Mouse (Mus musculus) forebrain, embryonic 13.5 days (tissue): ENCODE results near the gene Fa2h. TPM values are rescaled to one million over a fixed set of nuclear protein-coding genes. Genes with fewer than 3 reads are reported as not detected.
"Not testable (repeated sequence)": the region's sequence is repeated elsewhere in the genome, so short reads cannot be mapped to it uniquely, and the experiment has no call there.

Experiments used
- ATAC-seq: fragments of 200-750 bp; cut with Nextera tagmentation; 2 replicates; pipeline ENCODE4 v1.8.0; 2017
- H3K27ac ChIP-seq: fragments of 300-500 bp; sonication (generic); 2 replicates; pipeline ENCODE4 v1.5.1; 2015; ENCODE audit warnings: inconsistent platforms, mild to moderate bottlenecking, moderate library complexity
- H3K27me3 ChIP-seq: fragments of 300-500 bp; sonication (generic); 2 replicates; pipeline ENCODE4 v1.6.1; 2015; ENCODE audit warnings: mild to moderate bottlenecking, inconsistent platforms
- H3K36me3 ChIP-seq: fragments of 300-500 bp; sonication (generic); 2 replicates; pipeline ENCODE4 v1.6.1; 2015; ENCODE audit warnings: mild to moderate bottlenecking, inconsistent platforms; ENCODE audit not compliant: poor library complexity, severe bottlenecking
- H3K4me1 ChIP-seq: fragments of 300-500 bp; sonication (generic); 2 replicates; pipeline ENCODE4 v1.6.1; 2015; ENCODE audit warnings: inconsistent platforms
- H3K4me2 ChIP-seq: fragments of 300-500 bp; sonication (generic); 2 replicates; pipeline ENCODE4 v1.6.1; 2015; ENCODE audit warnings: inconsistent platforms, mild to moderate bottlenecking, moderate library complexity
- H3K4me3 ChIP-seq: fragments of 300-500 bp; sonication (generic); 2 replicates; pipeline ENCODE4 v1.5.1; 2015; ENCODE audit warnings: mild to moderate bottlenecking, inconsistent platforms
- H3K9ac ChIP-seq: fragments of 300-500 bp; sonication (generic); 2 replicates; pipeline ENCODE4 v1.6.1; 2015; ENCODE audit warnings: mild to moderate bottlenecking, inconsistent platforms
- H3K9me3 ChIP-seq: fragments of 300-500 bp; sonication (generic); replicated peaks from 2 replicates; pipeline ENCODE4 v1.6.1; 2016; ENCODE audit warnings: inconsistent platforms
- WGBS: fragments of 180-500 bp; shearing (Covaris S2); methylation state at CpG from one replicate; pipeline ENCODE4 v1.1.7; 2015; 5-methylcytosine and 5-hydroxymethylcytosine counted together
- polyA plus RNA-seq: library from polyadenylated mRNA; unstranded; fragments of >200 nt; fragmentation: Nextera tagmentation; extraction: Ambion mirVana; gene quantifications from 2 replicates; pipeline ENCODE4 v1.2.1, GENCODE M21; 2015

The Fa2h gene
- polyA plus RNA-seq, 1 experiment from 2014 or later: not detected

DNA sequence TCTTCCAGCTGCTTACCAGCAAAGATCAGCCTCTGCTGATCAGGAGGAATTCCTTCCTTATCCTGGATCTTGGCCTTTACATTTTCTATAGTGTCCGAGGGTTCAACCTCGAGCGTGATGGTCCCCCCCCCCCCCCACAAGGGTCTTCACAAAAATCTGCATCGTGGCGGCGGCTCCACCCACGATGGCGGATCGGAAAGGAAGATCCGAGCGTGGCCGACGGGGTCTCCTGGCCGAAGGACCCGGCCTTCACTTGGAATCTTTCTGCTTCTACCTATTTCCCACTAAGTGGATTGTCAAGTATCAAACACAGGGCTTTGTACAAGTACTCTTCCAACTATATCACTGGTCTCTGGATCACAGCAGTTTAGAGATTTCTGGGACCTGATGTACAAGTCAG is 83.6 kb downstream of the Fa2h start:
- not testable (repeated sequence) for H3K27ac ChIP-seq, H3K9me3 ChIP-seq, ATAC-seq, H3K9ac ChIP-seq, H3K4me1 ChIP-seq, H3K27me3 ChIP-seq, H3K36me3 ChIP-seq, H3K4me2 ChIP-seq, H3K4me3 ChIP-seq
- WGBS: 95% methylated on average over 12 of the region's 15 CpGs

DNA sequence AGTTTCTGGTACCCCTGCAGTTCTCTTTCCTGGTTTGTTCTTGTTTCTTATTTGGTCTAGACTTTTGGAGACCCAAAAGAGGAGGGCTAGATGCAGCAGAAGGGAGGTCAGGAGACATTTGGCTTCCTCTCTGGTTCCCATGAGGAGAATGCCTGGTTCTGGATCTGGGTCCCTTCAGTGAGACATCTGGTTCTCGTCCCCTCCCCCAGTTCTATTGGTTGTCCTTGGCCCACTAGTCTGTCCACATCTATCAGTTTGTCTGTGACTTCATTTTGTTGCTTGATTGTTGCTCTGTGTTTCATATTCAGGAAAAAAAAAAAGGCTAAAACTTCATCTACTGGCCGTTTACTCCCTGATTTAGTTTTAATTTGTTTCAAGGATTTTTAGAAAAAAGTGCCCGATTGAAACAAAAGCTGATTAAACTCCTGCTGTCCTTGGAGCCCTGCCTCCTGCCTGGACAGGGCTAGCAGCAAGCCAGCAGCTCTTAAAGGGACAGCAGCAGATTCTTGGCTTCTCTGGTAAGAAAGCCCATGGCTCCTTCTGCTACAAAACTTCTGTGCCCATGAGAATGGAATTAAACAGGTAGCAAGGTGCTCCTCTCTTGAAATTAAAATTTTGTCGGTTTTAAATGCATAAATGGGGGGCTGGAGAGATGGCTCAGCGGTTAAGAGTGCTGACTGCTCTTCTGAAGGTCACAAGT is 88.4 kb downstream of the Fa2h start:
- H3K36me3 ChIP-seq: no peaks in the 10 kb centered on the region
- no peaks in the 10 kb centered on the region for H3K9me3 ChIP-seq
- no peak for ATAC-seq
- H3K27ac ChIP-seq: no peak overlapping the region
- no peak overlapping the region for H3K4me2 ChIP-seq
- no peak overlapping the region for H3K4me3 ChIP-seq
- H3K27me3 ChIP-seq: no peaks in the 10 kb centered on the region
- no peaks in the 10 kb centered on the region for H3K4me1 ChIP-seq
- WGBS: 24% methylated on average over 5 of the region's 5 CpGs
- H3K9ac ChIP-seq: 0 out of 2 replicates have a peak overlapping the region, but pooled peaks have one; percentile 6

DNA sequence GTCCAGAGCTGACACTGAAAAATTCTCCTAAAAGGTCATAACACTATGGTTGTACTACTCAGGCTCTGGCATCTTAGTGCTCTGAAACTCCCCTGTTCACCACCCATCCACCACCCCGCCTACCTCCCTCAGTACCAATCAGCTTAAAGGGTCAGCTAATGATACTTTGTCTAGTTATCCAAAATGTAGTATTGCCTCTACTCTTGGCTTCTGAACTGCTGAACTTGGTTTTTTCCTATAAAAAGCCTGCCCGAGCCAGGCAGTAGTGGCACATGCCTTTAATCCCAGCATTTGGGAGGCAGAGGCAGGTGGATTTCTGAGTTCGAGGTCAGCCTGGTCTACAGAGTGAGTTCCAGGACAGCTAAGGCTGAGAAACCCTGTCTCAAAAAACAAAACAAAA is 89.3 kb downstream of the Fa2h start:
- Histone ChIP-seq H3K9me3 (no peaks in the 10 kb centered on the region), H3K27ac (no peak overlapping the region), H3K4me1 (peaks cover under 1% of the 10 kb centered on the region; the same call in 1 of the 2 replicates), H3K4me3 (no peak overlapping the region), H3K27me3 (no peaks in the 10 kb centered on the region), H3K36me3 (no peaks in the 10 kb centered on the region), H3K4me2 (no peak overlapping the region), H3K9ac (no peak overlapping the region)
- WGBS: 91% methylated on average over 3 of the region's 3 CpGs
- ATAC-seq: no peak

DNA sequence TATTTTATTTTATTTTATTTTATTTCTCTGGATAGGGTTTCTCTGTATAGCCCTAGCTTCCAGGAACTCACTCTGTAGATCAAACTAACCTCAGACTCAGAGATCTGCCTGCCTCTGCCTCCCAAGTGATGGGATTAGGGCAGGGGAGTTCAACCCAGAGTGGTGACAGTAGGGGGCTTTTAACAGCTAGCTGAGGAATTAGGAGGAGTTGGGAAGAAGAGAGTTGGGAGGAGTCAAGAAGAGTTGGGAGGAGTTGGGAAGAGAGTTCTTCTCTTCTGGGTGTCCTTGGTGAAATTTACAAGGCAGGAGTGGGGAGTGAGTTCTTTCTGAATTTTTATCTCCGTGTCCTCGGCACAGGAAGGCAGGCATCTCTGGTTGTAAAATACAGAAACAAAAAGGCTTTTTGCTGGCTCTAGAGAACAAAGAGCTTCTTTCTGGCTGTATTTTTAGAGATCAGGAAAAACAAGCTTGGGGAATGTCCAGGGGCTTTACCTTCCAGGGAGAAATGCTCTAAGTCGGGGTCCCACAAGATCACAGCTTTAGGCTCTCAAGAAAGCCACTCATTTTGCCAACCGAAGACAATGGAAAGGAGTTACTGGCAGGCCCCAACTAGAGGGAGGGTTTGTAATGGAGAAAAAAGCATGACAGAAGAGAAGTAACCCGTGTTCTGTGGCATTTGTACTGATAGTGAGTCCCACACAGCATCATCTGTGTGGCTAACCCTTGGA is 90.4 kb downstream of the Fa2h start:
- H3K9ac ChIP-seq, H3K4me2 ChIP-seq, H3K36me3 ChIP-seq, H3K9me3 ChIP-seq, H3K27me3 ChIP-seq, H3K4me3 ChIP-seq, ATAC-seq, H3K27ac ChIP-seq: not testable (repeated sequence)
- WGBS: 87% methylated on average over 5 of the region's 5 CpGs
- peaks cover 12% of the 10 kb centered on the region for H3K4me1 ChIP-seq

DNA sequence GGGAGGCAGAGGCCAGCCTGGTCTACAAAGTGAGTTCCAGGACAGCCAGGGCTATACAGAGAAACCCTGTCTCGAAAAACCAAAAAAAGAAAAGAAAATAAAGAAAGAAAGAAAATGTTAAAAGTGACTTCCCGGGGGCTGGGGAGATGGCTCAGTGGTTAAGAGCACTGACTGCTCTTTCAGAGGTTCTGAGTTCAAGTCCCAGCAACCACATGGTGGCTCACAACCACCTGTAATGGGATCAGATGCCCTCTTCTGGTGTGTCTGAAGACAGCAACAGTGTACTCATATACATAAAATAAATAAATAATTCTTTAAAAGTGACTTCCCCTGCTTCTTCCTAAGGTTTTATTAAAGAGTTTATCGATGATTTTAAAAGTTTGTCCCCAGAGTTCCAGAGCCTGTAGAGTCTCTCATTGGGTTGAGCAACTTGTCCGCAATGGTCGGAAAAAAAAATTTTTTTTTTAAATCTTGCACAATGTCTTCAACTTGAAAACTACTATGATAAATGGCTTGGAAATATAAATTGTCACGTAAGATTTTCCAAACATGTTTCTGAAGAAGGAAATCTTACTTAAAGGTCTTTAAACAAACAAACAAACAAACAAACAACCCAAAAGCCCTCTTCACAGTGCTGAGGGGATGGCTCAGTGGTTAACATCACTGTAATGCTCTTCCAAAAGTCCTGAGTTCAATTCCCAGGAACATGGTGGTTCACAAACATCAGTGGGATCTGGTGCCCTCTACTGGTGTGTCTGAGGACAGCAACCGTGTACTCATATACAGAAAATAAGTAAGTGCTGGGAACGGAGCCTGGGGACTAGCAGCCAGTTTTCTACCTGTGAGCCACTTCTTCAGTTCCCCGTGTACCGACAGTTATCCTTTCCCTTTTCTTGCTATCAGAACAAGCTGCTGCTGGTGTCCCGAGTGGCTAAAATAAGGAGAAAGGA is 92.8 kb downstream of the Fa2h start:
- 69% methylated on average over 11 of the region's 11 CpGs for WGBS
- Histone ChIP-seq H3K27me3 (no peaks in the 10 kb centered on the region), H3K4me3 (peak overlapping the region; percentile 95), H3K9ac (no peak overlapping the region), H3K9me3 (no peaks in the 10 kb centered on the region), H3K36me3 (peaks cover 11% of the 10 kb centered on the region), H3K27ac (no peak overlapping the region), H3K4me1 (peaks cover 17% of the 10 kb centered on the region), H3K4me2 (peak overlapping the region; percentile 51)
- no peak for ATAC-seq

DNA sequence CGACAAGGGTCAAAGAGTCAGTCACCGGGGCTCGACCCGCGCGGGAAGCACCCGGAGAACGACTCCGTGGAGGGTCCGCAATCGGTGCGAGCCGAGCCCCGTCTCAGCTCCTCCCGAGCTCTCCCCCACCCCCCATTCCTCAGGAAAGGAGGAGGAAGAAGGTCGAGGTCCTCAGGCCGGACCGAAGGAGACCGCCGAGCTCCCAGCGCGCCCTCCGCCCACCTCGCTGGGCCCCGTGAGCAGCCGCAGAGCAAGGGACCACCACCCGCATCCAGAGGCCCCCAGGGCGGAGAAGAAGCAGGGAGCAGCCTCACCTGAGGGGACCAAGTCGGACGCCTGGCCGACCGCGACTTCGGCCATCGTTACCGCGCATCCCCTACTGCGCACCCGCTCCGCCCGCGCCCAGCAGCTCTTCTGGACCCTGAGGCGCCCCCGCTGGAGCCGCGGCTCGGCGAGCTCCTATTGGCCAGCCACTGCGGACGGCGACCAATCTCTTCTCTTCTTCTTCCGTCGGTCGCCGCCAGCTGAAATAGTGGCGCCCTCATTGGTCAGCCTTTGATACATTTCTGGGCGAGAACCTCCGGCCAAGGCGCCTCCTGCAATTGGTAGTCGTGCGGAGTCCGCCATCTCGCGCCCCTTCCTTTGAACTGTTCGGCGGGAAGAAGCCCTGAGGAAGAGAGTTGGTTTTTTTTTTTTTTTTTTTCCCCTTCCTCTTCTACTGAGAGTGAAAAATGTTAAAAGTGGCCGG is 93.6 kb downstream of the Fa2h start, which contains the start of gene Rfwd3:
Gene Rfwd3, minus strand, starts transcription at position 402 of the 748 bp plus-strand sequence.
- H3K4me2 ChIP-seq: peak within 1 kb of the TSS; percentile 73
- no peaks in the 10 kb centered on the region for H3K27me3 ChIP-seq
- no peaks in the 10 kb centered on the region for H3K9me3 ChIP-seq
- H3K4me1 ChIP-seq: peaks cover 17% of the 10 kb centered on the region
- H3K36me3 ChIP-seq: peaks cover 18% of the 10 kb centered on the region
- H3K27ac ChIP-seq: peak within 1 kb of the TSS; percentile 65
- peak within 1 kb of the TSS; percentile 94 for H3K9ac ChIP-seq
- under 1% methylated on average over 62 of the region's 67 CpGs for WGBS
- peak within 1 kb of the TSS; percentile 95 for H3K4me3 ChIP-seq
- peak; percentile 99 for ATAC-seq

DNA sequence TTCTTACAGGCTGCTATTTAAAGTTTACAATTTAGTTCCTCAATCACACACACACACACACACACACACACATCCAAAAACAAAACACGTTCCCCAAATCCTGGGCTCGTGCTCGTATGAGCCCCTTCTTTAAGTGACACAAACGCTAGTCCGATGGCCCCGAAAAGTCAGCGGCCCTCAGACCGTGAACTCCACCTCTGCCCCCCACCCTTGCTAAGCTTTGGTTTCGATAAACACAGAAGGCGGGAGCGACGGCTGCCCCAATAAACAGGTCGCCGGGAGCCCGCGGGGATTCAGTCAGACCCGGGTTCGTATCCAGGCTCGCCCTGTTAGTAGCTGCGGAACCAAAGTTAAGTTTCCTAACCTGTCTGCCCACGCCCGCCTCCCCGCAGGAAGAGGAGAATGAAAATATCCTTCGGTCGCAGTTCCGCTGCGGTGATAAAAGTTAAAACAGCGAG is 94.2 kb downstream of the Fa2h start:
- Histone ChIP-seq H3K27me3 (no peaks in the 10 kb centered on the region), H3K4me1 (peaks cover 17% of the 10 kb centered on the region), H3K4me2 (peak overlapping the region; percentile 73), H3K36me3 (peaks cover 22% of the 10 kb centered on the region), H3K27ac (peak overlapping the region; percentile 65; the same call in 1 of the 2 replicates), H3K9ac (peak overlapping the region; percentile 94), H3K4me3 (peak overlapping the region; percentile 95), H3K9me3 (no peaks in the 10 kb centered on the region)
- 0 out of 2 replicates have a peak, but pooled peaks have one; percentile 6 for ATAC-seq
- WGBS: under 1% methylated on average over 28 of the region's 28 CpGs

DNA sequence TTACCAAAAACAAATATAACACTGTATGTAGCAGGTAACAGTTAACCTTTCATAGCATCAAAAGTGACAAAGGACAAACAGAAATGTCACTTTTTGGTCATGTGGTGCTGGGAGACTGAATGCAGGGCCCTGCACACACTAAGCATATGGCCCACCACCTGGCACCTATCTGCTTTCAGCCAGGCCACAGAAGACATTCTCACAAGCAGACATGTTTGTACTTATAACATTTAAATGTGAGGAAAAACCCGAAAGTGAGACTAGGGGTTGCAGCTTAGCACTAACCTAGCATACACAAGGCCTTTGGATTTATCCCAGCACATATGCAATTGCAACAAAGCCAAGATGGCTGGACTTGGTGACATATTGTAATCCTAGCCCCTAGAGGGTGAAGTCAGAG is 95.6 kb downstream of the Fa2h start:
- Histone ChIP-seq H3K4me3 (peak overlapping the region; percentile 95; the same call in 1 of the 2 replicates), H3K4me2 (peak overlapping the region; percentile 73), H3K9me3 (no peaks in the 10 kb centered on the region), H3K36me3 (peaks cover 36% of the 10 kb centered on the region), H3K4me1 (peaks cover 17% of the 10 kb centered on the region), H3K9ac (peak overlapping the region; percentile 30; the same call in 1 of the 2 replicates), H3K27ac (no peak overlapping the region), H3K27me3 (no peaks in the 10 kb centered on the region)
- no peak for ATAC-seq
- 78% methylated on average over 1 of the region's 1 CpGs for WGBS

Other genes starting within 250 kb of the Fa2h start
- 57.0 and 61.3 TPM in 2 replicates for gene Glg1, start 134.6 kb downstream of the Fa2h start, polyA plus RNA-seq
- 47.9 and 52.6 TPM in 2 replicates for gene Rfwd3, start 93.6 kb downstream of the Fa2h start, polyA plus RNA-seq
- gene Mlkl, start 55.6 kb downstream of the Fa2h start, polyA plus RNA-seq: 0.23 and 0.53 TPM in 2 replicates
- gene Wdr59, start 128.3 kb upstream of the Fa2h start, polyA plus RNA-seq: 5.7 and 6.5 TPM in 2 replicates
- 48.0 and 48.7 TPM in 2 replicates for gene Znrf1, start 142.3 kb upstream of the Fa2h start, polyA plus RNA-seq
- 0.23 and 0.31 TPM in 2 replicates for gene Ldhd, start 236.6 kb upstream of the Fa2h start, polyA plus RNA-seq
- gene Zfp1, start 249.6 kb upstream of the Fa2h start, polyA plus RNA-seq: 27.3 and 28.8 TPM in 2 replicates